Mouse (Mus musculus) NIH3T3 (cell line): ENCODE results near the gene Wwtr1.

Experiments
- DNase-seq: peaks from one replicate; pipeline ENCODE4 v3.0.0-alpha.2; 2012; ENCODE audit warnings: low read depth

Gene Wwtr1

DNA sequence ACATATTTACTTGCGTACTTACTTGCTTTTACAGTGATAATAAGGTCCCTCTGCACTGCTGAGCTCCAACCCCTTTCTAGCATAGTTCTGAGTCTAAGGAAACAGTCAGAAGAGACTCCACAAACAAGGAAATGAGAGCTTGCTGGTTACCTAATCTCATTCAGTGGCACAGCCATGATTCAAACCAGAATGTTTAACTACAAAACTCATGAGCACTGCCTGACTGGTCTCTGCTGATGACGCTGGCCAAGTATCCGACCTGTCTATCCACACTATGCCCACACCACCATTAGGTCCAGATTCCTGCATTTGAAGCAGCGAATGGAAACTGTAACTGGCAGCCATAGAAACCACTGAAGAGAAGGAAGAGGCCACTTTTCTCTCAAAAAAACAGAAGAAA lies 18.3 kb downstream of the Wwtr1 start:
- peak; percentile 27 for DNase-seq

DNA sequence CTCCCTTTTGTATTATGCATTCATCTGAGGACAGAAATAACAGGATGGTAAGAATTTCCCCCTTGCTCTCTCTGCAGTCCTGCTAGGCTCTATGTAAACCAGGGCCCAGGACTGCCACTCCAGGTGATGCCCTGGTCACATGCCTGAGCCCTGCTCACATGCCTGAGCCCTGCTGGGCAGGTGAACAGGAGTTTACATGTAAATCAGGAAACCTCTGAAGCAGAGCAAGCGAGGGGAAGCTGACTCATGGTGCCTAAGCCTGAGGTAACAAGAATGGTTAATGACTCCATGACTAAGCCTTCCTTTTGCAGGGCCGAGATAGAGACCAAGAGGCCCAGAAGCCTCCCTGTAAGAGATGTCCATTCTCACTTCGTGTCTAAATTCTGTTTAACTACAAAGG lies 20.1 kb downstream of the Wwtr1 start:
- DNase-seq, result peak; percentile 58

DNA sequence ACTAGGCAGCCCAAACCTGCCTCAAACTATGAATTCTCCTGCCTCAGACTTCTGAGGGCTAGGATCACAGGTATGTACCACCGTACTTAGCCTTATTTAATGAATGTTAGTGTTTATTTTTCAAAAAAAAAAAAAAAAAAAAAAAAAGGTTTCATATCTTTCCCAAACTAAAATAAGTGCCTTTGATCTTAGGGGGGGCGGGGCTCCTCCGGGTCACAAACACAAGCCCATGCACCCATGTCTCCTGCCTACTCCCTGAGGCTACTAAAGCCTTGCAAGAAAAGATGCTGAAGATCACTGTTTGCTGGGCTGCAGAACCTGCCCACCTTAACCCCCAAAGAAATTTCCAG lies 20.8 kb downstream of the Wwtr1 start:
- no peak for DNase-seq

DNA sequence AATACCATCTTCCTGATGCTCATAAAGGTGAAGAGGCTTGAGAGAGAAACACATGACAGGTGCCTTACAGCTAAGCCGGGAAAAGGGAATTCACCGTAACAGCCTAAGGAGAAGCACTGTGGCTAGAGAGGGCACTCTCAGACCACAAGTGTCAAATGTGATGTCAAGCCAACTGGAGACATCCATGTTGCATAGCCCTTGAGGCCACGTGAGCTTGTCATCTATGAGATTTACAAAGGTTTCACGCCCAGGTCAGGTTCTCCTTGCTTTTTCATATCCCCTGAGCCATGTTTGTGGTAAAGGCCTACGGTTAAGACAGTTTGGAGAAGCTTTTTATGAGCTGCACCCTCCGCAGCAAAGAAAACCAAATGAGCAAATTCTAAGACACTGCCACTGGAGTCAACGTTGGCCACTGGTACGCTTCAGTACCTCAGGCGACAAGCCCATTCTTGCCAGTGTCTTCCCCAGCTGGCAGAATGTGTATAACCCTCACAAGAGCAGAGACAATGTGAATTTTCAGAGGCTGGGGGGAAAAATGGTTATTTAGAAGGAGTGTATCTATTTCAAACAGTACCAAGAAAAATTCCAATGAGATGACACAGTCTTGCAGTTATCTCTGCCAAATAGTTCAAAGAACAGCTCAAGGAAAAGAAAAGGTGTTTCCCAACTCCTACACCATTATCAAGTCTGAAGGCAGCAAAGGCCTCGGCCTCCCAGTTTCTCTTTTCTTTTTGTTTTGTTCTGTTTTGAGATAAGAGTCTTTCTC lies 21.4 kb downstream of the Wwtr1 start:
- peak; percentile 18 for DNase-seq

DNA sequence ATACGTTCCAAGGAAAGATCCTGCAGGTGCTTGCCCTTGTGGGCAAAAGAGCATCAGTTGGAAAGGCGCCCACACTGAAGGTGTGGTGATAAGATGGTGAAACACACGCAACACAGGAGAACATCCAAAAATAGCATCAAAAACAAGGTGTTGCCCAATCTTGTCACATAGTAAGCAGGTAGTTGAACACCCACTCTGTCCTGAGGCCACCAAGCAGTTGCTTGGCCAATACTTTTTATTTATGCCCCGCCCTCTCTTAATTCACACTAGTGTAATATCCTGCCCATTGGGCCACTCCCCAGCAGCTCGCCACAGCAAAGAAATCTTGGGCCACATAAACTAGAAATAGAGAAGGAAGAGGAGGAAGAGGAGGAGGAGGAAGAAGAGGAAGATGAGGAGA lies 22.6 kb downstream of the Wwtr1 start:
- DNase-seq, result no peak

DNA sequence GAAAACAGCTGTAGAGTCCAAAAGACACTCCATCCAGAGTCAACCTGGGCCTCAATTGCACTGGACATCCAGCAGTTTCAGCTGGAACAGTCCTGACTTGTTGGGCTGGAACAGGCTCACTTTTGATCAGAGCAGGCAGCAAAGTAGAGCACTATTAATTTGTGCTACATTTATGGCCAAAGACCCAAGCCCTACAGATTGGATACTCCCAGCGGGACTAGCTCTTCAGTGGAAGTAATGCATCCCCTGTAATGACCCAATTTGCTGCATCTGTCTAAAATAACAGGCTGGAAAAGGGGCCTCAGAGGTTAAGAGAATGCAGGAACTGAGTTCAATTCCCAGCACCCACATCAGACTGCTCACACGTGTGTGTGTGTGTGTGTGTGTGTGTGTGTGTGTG lies 24.5 kb downstream of the Wwtr1 start:
- no peak for DNase-seq

DNA sequence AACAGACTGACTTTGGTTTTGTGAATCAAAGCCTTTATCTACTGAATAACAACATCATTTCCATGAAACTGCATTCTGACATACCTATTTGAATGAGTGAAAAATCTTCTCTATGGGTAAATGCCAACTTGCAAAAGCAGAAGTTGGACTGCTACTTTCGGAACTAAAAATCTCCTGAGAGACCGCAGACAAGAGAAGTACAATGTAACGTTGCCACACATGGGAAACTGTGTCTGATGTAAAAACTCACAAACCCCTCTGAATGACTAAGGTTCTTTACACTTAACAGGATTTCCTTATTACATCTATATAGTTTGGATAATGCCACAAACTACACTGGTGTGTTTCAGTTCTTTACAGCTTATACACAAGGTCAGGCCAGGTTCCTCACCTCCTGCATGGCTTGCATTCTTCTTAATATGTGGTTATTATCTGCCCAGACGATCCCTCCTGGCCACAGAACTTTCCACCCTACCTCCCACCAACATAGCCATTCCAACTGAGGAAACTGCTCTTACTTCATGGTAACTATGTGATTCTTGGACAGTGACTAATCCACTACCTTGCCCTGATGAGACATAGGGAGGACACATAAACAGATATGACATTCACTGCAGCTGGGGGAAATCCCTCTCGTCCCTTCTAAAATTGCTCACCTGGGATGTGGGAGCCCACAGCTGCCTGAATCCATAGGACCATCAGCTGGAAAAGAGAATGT lies 25.1 kb downstream of the Wwtr1 start:
- peak; percentile 23 for DNase-seq

DNA sequence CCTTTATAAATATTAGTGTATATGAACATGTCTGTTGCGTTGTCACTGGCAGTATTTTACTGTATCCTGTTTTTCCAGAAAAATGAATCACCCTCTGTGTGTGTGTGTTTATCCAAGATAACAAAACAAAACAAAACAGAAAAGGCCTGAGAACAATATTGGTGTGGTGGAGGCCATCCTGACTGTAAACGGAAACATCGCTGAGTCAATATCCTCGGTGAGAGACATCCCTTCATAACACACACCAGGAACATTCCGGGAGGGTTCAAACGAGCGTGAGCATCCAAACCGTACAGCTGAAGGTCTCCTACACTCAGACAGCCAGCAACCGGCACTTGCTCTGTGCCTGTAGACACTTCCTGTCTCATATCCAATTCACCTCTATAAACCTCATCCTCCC lies 31.6 kb downstream of the Wwtr1 start:
- no peak for DNase-seq

DNA sequence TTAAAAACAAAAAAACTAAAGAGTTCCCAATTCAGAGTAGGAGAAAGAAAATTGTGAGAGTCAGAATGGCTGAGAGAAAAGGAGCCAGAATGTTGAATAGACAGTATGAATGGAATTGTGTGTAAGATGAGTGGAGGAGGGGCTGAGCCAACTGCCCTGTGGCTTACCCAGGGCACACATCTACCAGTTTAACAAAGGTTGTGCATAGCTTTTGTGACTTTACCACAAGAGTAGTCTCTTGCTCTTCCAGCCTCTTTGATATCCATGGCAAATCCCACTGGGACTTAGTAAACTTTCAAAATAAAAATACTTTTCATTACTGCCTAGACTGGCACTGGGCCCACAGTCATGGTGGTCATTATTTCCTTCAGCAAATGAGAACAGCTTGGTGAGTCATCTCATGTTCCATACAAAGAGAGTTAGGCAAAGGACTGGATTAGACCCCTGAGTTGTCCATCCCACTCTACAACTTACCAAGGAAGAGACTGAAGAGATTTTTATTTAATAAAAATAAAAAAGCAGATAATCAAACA lies 32.8 kb downstream of the Wwtr1 start:
- DNase-seq, result peak; percentile 66

DNA sequence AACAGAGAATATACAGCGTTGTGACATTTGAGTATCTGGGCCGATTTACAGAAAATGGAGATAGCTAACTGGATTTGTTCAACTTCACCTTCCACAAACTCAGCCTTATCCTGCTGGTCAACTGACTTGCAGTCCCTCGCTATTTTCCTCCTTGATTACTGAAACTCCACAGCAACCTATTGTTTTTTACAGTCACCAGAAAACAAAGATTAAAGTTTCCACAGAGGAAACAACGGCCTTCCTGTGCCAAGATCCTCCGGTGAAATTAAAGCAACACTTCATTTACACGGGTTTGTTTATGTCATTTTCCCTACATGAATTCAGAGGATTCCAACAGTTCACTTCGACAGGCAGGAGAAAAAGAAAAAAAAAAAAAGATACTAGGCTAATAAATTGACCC lies 34.5 kb downstream of the Wwtr1 start:
- DNase-seq, result no peak

DNA sequence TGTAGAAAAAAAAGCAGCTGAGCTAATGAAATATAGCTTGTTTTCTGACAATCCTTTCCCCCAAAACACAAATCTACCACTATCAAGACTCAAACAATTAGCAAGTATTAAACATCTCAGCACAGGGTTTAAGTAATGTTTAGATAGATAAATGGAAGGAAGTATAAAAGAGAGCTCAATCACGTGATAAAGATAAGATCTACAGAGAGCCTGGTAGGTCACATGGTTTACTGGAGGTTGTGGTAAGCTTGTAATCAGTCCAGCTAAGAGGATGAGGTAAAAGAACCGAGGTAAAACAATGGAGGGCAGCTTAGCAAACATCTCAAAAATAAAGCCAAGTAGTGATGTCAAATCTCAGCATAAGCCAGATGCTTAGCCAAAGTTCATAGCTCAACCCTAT lies 35.2 kb downstream of the Wwtr1 start:
- DNase-seq, result no peak

DNA sequence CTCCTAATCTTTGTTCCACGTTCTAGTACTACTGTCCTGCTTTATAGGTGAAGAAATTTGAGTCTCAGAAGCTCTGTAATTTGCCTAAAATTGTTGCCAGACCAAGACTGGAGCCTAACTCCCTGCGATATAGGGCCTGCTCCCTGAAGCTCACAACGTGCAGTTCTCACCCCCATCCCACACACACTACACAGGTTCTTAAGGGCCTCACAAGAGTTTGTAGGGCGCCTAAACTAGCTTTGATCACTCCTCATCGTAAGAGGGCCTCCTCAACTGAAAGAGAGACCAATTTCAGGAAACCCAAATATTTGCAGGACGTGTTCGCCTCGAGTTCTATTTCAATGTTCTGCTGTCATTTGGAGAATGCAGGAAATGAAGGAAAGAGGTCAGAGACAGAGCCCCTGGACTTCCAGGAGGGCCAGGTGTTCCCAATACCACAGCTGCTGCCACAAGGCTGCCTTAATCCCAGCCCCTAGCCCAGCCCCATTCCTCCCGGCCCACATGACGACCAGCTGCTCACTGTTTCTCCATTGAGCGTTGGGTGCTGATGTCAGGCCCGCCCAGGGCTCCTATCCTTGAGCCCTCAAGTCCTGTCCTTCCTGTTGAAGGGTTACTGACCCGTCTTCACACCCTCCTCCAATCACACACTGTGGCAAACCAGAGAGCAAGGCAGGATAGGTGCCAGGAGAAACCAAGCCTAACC lies 40.1 kb downstream of the Wwtr1 start:
- DNase-seq, result no peak

DNA sequence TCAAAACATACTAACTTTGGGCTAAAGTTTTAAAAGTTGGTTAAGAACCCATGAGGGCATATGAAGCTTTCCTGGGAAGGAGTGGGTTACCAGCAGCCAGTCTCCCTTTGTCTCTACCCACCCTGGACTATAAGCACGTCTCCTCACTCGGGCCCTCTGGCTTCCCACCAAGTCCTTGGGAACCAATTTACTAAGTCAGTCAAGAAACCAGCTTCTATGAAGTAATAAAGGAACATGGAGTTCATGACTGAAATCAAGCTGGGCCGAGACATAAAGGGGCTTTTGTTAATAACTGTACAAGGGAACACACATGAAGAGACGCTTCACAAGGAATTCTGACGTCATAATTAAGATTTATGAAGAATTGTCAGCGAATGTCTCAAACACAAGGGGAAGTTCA lies 41.3 kb downstream of the Wwtr1 start:
- DNase-seq, result no peak

DNA sequence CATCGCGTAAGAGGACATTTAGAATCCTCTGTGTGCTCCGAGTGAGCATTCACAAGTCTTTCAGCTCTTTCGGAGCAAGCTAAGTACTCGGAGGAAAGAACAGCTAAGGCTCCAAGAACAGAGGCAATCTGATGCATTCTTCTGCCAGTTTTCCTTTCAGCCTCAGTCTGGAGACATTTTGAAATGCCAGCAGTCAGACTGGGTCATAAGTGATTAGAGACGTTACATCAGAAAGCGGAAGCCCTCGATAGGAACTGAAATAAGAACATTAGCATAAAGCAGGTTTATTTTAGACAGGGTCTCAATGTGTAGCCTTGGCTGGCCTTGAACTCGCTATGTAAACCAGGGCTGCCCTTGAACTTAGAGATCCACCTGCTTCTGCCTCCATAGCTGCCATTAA lies 41.8 kb downstream of the Wwtr1 start:
- DNase-seq, result no peak

DNA sequence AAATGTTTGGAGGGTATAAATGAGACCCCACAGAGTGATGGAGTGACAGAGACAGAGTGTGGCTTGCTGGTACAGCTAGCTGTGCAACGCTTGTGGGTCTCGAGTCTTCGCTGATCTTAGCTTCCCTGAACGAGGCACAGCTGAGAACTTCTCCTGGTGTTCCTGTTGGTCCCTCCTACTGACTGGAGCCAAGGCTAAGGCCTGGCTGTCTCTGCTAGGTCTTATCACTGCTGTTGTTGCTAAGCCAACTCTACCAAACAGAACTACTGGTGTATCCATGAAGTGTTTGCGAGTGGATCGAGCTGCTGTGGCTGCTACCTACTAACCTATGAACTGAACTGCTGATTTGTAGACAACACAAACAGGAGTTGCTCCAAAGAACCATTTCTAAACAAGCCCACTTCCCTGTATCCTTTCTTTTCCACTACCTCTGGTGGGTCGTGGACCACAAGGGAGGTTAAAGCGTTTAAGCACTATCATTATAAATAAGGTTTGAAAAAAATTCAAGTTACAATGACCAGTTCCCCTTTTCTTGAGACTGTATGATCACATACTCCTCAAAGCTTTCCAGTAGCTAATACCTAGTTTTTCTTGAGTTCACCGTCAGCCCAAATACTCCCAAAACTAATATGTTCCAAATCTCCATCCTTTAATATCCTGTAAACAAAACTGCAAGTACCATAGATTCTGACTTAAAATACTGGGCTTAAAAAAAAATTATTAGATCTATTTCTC lies 42.6 kb downstream of the Wwtr1 start:
- no peak for DNase-seq

DNA sequence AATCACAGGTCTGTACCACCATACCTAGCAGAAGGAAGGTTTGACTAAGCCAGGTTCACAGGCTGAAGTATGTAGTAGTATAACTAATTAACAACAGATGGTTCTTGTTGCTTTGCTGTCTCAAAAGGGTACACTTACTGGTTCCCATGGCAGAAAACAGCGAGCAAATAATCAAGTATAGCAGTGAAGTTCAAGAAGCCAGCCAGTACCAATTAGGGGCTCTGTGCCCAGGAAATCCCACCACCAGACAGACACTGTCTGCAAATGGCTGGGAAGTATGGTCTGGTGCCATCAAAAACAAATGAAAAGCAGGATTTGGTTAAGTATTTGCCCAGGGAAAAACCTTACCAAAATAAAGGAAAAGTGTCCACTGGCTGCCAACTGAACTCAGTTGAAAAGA lies 44.9 kb downstream of the Wwtr1 start:
- no peak for DNase-seq

DNA sequence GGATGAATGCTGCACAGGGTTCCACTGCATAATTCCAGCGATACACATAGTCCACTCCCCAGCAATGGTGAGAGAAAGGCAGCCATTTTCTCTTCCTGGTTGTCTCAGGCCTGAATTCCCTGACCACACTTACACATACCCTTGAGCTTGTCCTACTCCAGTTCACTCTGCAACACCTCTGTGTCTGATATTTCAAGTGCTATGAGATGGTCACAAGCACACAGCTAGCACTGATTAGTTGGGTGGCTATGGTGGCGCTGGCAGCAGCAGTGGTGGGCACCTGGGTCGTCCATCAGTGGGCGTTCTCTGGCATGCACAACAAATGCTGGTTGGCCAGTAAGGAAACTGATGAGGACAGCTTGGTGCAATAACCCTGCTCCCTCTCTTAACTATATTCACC lies 45.5 kb downstream of the Wwtr1 start:
- DNase-seq, result no peak

DNA sequence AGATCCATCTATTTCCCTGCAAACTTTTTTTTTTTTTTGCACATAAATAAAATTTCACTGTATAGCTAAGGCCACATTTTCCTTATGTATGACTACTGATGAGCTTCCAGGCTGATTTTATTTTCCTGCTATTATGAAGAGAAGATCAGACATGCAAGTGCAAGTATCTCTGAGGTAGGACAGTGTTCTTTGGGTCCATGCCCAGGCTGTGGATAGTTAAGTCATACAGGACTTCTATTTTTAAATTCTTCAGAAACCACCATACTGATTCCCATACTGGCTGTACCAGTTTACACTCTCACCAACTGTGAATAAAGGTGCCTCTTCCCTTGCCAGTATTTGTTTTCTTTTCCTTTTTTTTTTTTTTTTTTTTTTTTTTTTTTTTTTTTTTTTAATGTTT lies 48.6 kb downstream of the Wwtr1 start:
- peak; percentile 23 for DNase-seq

DNA sequence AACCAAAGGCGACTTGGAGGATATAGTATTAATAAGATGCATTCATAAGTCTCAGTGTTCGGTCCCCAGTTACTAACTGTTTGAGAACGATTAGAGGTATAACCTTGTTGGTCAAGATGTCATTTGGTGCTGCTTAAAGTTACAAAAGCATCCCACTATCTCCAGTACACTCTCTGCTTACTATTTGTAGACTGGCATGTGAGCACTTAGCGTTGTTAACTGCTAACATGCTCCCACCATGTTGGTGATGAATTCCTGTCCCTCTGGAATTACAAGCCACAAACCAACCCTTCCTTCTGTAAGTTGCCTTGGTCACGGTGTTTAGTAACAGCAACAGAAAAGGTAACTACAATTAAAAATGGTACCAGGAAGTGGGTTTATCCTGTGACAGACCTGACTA lies 52.6 kb downstream of the Wwtr1 start:
- DNase-seq, result no peak

DNA sequence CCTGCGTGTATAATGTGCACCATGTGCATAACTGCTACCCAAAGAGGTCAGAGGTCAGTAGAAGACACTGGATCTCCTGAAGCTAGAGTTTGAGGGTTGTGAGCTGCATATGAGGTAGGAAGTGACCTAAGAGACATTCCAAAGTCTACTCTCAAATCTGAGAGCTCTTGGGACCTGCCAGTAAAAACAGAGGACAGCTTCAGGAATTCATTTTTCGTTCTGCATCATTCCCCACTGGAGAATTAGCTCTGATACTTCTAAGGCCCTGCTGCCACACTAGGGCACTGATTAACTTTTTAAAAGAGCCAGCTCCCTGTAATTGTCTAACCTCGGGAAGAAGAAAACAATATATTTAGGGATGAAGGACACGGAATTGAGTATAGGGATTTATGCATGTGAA lies 53.8 kb downstream of the Wwtr1 start:
- no peak for DNase-seq

DNA sequence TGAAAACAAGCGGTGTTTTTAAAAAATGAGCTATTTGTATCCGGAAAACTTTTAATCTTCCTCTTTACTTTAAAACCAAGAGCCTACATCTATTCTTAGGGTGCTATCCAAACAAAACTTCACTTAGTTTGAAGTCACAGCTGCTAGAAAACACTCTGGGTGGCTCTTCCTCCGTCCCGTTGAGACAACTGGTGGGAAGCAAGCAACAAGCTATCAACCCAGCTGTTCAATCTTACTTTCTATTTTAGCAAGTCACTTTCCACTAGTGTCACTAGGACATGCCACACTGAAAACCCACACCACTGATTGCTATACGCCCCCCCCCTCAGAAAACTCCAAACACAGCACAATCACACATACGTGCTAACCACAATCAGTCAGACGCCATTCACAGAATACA lies 55.7 kb downstream of the Wwtr1 start:
- DNase-seq, result no peak

DNA sequence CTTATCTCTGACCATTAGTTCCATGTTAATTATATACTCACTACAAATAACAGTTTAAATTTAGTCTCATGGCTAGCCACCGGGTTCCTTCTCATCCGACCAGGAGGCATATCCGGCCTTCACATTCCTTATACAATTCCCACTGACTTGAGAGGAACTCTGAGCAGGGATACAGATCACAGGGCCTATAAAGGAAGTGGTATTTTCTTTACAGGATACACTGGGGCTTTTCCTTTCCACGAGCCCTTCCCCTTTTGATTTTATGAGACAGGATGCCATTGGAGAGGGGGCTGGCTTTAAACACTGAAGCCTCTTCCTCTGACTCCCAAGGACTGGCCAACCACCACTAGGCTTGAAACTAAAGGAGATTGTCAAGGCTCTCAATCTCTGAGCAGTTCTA lies 59.6 kb downstream of the Wwtr1 start:
- no peak for DNase-seq
